Mouse (Mus musculus) left cerebral cortex, postnatal 14 days (tissue): Measurements from ENCODE around the gene Olfr648. TPM values are rescaled to one million over a fixed set of nuclear protein-coding genes. Genes with fewer than 3 reads are reported as not detected.

Experiments
- total RNA-seq, 2 experiments: library from RNA; stranded (reverse); gene quantifications; 2 replicates each; pipeline ENCODE4 v1.2.3; 2021

Olfr648 gene
- total RNA-seq, 2 experiments from 2014 or later, result 0.30 to 0.40 TPM

Other genes with a start within 250 kb of the Olfr648 start
- gene Olfr632, start 249.0 kb downstream of the Olfr648 start, total RNA-seq, result not detected
- not detected for gene Olfr633, start 239.0 kb downstream of the Olfr648 start, total RNA-seq
- under 1 TPM in 1 of 2 experiments, not detected in 1; 0.04 TPM for gene Olfr635, start 212.2 kb downstream of the Olfr648 start, total RNA-seq
- gene Olfr638, start 184.6 kb downstream of the Olfr648 start, total RNA-seq, result not detected
- gene Olfr639, start 166.1 kb downstream of the Olfr648 start, total RNA-seq, result under 1 TPM; 0.08 to 0.18 TPM
- not detected for gene Olfr640, start 157.8 kb downstream of the Olfr648 start, total RNA-seq
- gene Olfr641, start 147.9 kb downstream of the Olfr648 start, total RNA-seq, result not detected
- not detected for gene Olfr642, start 130.7 kb downstream of the Olfr648 start, total RNA-seq
- not detected for gene 4930516K23Rik, start 121.9 kb downstream of the Olfr648 start, total RNA-seq
- gene Olfr644, start 111.5 kb downstream of the Olfr648 start, total RNA-seq, result not detected
- gene Olfr645, start 97.9 kb downstream of the Olfr648 start, total RNA-seq, result not detected
- not detected for gene Olfr646, start 78.5 kb downstream of the Olfr648 start, total RNA-seq
- gene Ubqln5, start 53.6 kb downstream of the Olfr648 start, total RNA-seq, result not detected
- not detected for gene Olfr643, start 46.0 kb downstream of the Olfr648 start, total RNA-seq
- gene Ubqln3, start 40.1 kb downstream of the Olfr648 start, total RNA-seq, result not detected
- gene Ubqlnl, start 32.8 kb downstream of the Olfr648 start, total RNA-seq, result not detected
- gene Olfm5, start 18.6 kb downstream of the Olfr648 start, total RNA-seq, result not detected
- gene Olfr649, start 12.6 kb upstream of the Olfr648 start, total RNA-seq, result not detected
- under 1 TPM; 0.13 to 0.15 TPM for gene Trim6, start 35.4 kb upstream of the Olfr648 start, total RNA-seq
- gene Trim34a, start 61.1 kb upstream of the Olfr648 start, total RNA-seq, result under 1 TPM; 0.68 to 0.72 TPM
- gene Trim5, start 104.7 kb upstream of the Olfr648 start, total RNA-seq, result under 1 TPM; 0.38 to 0.55 TPM
- gene Trim12a, start 132.1 kb upstream of the Olfr648 start, total RNA-seq, result 1 to 10 TPM; 1.4 to 2.2 TPM
- under 1 TPM in 1 of 2 experiments, not detected in 1; 0.26 TPM for gene Trim34b, start 146.1 kb upstream of the Olfr648 start, total RNA-seq
- 1 to 10 TPM; 1.1 to 1.2 TPM for gene Trim12c, start 170.0 kb upstream of the Olfr648 start, total RNA-seq
- not detected for gene Trim30b, start 186.5 kb upstream of the Olfr648 start, total RNA-seq
- gene Trim30c, start 217.4 kb upstream of the Olfr648 start, total RNA-seq, result not detected